Mouse (Mus musculus): ENCODE results near the gene Nkap.
"Not testable (repeated sequence)": the region's sequence is repeated elsewhere in the genome, so short reads cannot be mapped to it uniquely, and the experiment has no call there.

Gene Nkap

GRCm38 (mm10) chrX:37126671-37127358, at the start of gene Nkap:
Nkap (plus strand) TSS chrX:37126795.
- DNase-seq (ENCODE audit: low read depth, low spot score) = peak; percentile 84

GRCm38 (mm10) chrX:37080345-37080744, 46.2 kb upstream of the Nkap start:
- not testable (repeated sequence) for DNase-seq (ENCODE audit: low read depth, low spot score)

- DNase-seq (ENCODE audit: low read depth, low spot score) = no peak
Observed at GRCm38 (mm10) chrX:37081194-37081593, 45.4 kb upstream of the Nkap start.

DNA sequence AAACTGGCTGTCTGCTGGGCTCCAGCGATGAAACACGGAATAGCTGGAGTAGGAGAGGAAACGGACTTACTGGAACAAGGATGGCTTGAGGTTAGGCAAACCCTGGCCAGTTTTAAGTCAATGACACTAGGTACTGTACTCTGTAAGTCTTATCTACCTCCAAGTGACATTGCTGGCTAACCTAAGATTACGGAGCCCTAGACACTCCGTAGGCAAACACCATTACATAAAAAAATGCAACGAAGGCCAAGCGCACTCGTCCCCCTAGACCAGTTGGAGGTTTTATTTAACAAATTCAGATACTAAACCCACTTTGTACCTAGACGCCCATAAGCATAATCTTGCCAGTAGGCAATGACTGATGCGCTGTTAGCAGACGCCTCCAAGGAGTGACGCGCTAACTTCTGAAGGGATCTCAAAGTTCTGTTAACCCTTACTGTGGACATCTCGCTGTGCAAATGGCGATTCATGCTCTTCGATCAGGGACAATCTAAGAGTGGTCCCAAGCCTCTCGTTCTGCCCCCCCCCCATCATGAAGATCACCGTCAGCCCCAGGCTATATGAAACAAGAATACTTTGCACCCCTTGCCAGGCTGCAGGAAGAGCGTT, 42.2 kb upstream of the Nkap start:
- DNase-seq (ENCODE audit: low read depth, low spot score) = peak; percentile 35

DNA sequence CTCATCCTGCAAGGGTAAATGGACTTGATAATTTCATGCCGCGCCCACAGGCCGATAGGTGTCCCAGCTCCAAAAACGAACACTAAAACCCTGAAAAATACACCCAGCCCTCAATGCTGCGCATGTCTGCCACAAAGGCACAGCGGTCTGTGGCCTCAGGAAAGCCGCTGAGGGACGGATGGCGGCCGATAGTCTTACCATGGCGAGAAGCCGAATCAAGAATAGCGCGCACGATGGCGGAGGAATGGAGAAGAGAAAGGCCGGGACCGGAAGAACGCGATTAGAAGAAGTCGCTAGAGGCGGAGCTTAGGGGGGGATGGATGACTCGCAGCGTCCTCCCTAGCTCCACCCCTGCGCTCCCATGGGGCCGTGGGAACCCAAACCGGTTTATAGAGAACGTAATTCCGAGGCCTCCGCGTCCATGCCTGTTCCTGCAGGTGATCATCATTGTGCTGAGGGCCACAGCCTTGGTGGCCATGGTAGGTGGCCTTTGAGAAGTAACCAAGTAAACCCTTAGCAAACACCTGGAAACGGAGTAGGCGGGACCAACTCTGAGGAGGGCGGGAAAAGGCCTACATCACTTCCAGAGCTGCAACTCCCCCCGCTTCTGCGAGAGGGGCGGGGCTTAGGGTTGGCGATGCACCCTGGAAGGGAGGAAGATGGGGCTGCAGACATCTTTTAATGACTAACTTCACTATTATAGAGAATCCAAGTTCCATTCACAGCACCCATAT, 41.5 kb upstream of the Nkap start, which contains the start of gene Rpl39:
Gene Rpl39, minus strand, starts transcription at position 476 of the 734 bp plus-strand sequence.
- peak; percentile 81 for DNase-seq (ENCODE audit: low read depth, low spot score)

- no peak for DNase-seq (ENCODE audit: low read depth, low spot score)
Observed at GRCm38 (mm10) chrX:37085665-37086064, 40.9 kb upstream of the Nkap start.

- DNase-seq (ENCODE audit: low read depth, low spot score) = no peak
Observed at GRCm38 (mm10) chrX:37088778-37089177, 37.8 kb upstream of the Nkap start.

GRCm38 (mm10) chrX:37091457-37091856, 35.1 kb upstream of the Nkap start:
- DNase-seq (ENCODE audit: low read depth, low spot score) = no peak

DNA sequence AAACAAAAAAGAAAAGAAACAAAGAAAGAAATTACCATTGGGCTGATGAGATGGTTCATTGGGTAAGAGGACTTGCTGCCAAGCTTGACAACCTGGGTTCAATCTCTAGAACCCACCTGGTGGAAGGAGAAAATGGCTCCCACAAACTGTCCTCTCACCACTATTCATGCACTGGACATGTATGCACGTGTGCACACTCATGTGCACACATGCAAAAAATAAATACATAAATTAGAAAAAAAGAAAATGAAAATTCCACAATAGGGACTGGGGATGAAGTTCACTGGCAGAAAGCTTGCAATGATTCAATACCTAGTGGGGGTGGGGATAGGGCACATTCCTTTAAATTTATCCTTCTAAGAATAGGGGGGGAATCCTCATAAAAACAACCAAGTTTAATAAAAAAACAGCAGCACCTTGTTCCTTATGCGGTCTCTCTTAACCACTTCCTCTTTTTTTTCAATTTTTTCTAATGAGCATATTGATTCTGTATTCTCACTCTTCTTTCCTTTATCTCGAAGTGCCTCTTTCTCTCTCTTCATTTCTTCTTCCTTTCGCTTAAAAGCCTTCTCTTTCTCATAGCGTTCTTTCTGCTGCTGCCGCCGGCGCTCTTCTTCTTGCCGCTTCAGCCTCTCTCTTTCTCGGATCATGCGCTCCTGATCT, 31.4 kb upstream of the Nkap start:
- no peak for DNase-seq (ENCODE audit: low read depth, low spot score)

- no peak for DNase-seq (ENCODE audit: low read depth, low spot score)
Observed at GRCm38 (mm10) chrX:37098681-37099080, 27.9 kb upstream of the Nkap start.

DNA sequence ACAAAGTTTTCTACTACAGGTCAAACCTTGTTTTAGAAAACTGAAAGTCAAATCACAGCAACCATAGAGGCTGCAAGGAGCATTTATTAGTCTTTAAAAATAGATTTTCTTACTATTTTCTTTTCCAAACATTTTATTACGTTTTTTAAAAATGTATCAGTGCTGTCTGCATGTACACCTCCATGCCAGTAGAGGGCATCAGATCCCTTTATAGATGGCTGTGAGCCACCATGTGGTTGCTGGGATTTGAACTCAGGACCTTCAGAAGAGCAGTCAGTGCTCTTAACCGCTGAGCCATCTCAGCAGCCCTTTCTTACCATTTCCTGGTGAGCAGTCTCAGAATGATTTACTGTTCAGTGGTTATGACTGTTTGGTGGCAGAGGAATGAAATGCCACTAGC, 22.8 kb upstream of the Nkap start:
- DNase-seq (ENCODE audit: low read depth, low spot score) = no peak

DNA sequence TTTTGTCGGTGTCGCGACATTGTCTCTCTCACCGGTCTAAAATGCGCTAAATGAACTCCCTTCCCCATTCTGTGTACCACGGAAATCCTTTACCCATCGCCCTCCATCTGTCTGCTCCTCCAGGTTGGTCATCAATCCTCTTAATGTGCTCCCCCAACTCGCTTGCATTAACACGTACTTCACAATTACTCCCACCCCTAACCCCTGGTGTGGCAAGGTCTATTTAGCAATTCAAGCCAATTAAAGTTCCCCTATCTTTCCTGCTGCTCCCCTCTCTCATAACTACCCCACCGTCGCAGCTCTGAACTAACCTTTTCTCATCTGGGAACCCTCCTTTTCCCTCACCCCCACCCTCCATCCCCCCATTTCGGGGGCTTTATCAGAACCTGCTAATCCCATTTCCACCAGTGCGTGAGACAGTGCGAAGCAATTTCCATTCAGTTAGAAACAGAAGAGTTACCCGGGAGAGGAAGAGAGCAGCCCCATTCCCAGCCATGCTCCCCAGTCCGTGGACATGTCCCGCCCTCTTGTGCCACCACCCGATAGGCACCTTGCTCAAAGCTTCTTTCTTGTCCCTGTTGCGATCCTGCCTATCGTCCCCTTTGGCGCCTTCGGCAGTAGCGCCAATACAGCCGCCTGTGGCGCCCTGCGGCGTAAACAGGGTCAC, 16.9 kb upstream of the Nkap start:
- DNase-seq (ENCODE audit: low read depth, low spot score) = no peak

DNA sequence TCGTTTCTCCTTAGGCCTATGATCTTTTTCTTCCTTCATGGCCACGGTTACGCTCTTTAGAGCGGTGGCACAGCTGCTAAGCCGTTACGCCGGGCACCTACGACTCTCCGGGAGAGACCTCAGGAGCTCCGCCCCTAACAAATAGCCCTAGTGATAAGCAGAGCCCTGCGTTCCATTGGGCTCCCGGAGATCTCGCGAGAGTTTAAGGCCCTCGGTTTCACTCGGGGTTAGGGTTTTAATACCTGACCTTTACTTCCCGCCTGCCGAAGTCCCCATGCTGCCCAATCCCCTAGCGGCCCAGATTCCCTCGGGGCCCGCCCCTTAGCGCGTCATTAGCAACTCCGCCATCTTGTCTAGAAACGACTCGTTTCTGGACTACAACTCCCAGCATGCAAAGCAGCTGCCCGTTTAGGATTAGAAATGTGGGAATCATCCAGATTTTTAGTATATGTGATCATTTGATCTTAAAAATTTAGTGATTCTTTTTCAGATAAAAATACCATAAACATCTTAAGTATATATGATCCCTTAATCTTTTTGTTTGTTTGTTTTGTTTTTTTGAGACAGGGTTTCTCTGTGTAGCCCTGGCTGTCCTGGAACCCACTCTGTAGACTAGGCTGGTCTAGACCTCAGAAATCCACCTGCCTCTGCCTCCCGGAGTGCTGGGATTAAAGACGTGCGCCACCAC, 16.3 kb upstream of the Nkap start, which contains the start of gene Upf3b:
Gene Upf3b, minus strand, starts transcription at position 130 of the 688 bp plus-strand sequence.
- peak; percentile 96 for DNase-seq (ENCODE audit: low read depth, low spot score)

DNA sequence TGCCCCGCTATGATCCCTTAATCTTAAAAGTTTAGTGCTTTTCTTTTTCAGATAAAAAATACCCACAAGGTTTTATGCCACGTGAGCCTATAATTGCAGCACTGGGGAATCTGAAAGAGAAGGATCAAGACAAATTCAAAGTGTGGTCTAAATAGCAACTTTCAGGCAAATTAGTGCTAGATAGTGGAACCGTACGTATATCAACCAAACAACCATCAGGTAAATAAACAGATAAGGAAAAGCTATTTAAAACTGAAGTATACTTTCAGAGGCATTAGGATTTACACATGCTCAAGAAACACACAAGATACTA, 15.8 kb upstream of the Nkap start:
- DNase-seq (ENCODE audit: low read depth, low spot score) = no peak

- DNase-seq (ENCODE audit: low read depth, low spot score) = no peak
Observed at GRCm38 (mm10) chrX:37117085-37117484, 9.5 kb upstream of the Nkap start.

DNA sequence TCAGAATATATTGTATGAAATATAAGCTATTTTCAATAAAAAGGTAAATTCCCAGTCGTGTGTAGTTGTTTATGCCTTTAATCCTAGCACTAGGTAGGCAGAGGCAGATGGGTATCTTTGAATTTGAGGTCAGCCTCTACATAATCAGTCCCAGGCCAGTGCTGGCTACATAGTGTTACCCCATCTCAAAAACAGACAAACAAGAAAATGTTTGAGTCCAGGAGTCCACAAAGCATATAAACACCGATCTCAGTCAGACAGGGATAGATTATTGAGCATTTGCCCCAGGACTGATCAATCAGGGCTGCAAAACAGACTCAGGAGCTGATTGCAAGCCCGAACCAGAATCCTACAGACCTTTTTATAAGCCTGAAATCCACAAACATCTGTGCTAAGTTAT, 7.0 kb upstream of the Nkap start:
- DNase-seq (ENCODE audit: low read depth, low spot score) = no peak

GRCm38 (mm10) chrX:37120212-37120611, 6.4 kb upstream of the Nkap start:
- no peak for DNase-seq (ENCODE audit: low read depth, low spot score)

GRCm38 (mm10) chrX:37125511-37125910, 1.1 kb upstream of the Nkap start:
- no peak for DNase-seq (ENCODE audit: low read depth, low spot score)

GRCm38 (mm10) chrX:37141732-37142131, 15.1 kb downstream of the Nkap start:
- no peak for DNase-seq (ENCODE audit: low read depth, low spot score)

- DNase-seq (ENCODE audit: low read depth, low spot score) = not testable (repeated sequence)
Observed at GRCm38 (mm10) chrX:37144498-37144897, 17.9 kb downstream of the Nkap start.

DNA sequence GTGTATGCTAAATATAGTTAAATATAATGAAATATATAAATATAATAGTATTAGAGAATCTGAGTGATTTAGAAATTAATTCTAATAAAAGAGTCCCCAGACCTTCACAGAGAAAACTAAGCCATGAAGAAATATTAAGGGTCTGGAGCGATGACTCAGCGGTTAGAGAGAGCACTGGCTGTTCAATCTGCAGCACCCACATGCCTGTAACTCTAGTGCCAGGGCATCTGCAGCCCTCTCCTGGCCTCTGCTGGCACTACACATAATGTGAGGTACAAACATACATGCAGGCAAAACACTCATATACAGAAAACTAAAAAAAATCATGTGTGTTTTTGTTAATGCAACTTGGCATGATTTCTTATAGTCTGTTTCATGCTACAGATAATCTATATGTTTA, 18.4 kb downstream of the Nkap start:
- DNase-seq (ENCODE audit: low read depth, low spot score) = no peak
